Mouse (Mus musculus): ENCODE data around the gene Pfdn5.

DNA sequence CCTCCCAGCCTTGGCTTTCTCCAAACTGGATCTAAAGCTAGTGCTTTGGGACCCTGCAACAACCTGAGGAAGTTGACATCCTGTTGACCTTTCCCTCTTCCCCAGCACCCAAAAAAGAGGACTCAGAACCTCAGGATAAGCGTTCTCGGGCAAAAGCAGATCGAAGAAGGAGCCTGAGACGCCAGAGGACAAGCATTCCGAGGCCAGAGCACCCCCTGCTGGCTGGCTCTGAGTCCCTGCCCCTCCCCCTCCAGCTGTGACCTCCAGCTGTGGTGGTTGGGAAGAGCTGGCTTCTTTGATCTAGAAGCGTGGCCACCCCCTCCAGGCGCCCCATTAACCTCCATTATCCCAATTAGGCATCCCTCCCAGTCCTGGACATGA is 51.2 kb downstream of the Pfdn5 start:
- TF ChIP-seq CTCF (IDR thresholded peaks at IDR 0.05; ENCODE audit: control insufficient read depth, insufficient read depth, insufficient read length) (peak; percentile 98), CEBPB (IDR thresholded peaks at IDR 0.05; ENCODE audit: low read depth) (no peak), USF1 (IDR thresholded peaks at IDR 0.05; ENCODE audit: low read depth) (no peak), MAX (IDR thresholded peaks at IDR 0.05) (peak; percentile 27)
